Mouse (Mus musculus) macrophage (primary cell): ENCODE data around the gene Gm826. TPM values are rescaled to one million over a fixed set of nuclear protein-coding genes. Genes with fewer than 3 reads are reported as not detected.

ENCODE experiments used
- H3K27ac ChIP-seq: fragments of 350-480 bp; formaldehyde crosslinking; 2 replicates; pipeline ENCODE4 v1.9.0; 2021
- H3K36me3 ChIP-seq: fragments of 350-480 bp; formaldehyde crosslinking; 2 replicates; pipeline ENCODE4 v1.9.0; 2021; ENCODE audit errors: inconsistent target
- H3K4me3 ChIP-seq: fragments of 350-480 bp; formaldehyde crosslinking; 2 replicates; pipeline ENCODE4 v1.9.0; 2021; ENCODE audit errors: inconsistent target
- H3K79me2 ChIP-seq: fragments of 350-480 bp; formaldehyde crosslinking; 2 replicates; pipeline ENCODE4 v1.9.0; 2021; ENCODE audit errors: inconsistent target
- WGBS: methylation state at CpG from one replicate; pipeline ENCODE4 v1.1.7; 2026; ENCODE audit warnings: inconsistent platforms; ENCODE audit not compliant: missing documents; 5-methylcytosine and 5-hydroxymethylcytosine counted together
- polyA plus RNA-seq: library from polyadenylated mRNA; stranded (reverse); fragments of 250-400 nt; gene quantifications from 3 replicates; pipeline ENCODE4 v1.2.4, GENCODE M21; 2018; ENCODE audit warnings: inconsistent platforms

The Gm826 gene
- polyA plus RNA-seq, 1 experiment from 2014 or later: 0.20 TPM

- Histone ChIP-seq H3K4me3 (no peak overlapping the region), H3K79me2 (no peaks in the 10 kb centered on the region), H3K27ac (no peak overlapping the region), H3K36me3 (no peaks in the 10 kb centered on the region)
- WGBS: 44% methylated on average over 2 of the region's 2 CpGs
Observed at GRCm38 (mm10) chr2:160336053-160336452, 2.1 kb upstream of the Gm826 start.

- H3K36me3 ChIP-seq: no peaks in the 10 kb centered on the region
- no peak overlapping the region for H3K27ac ChIP-seq
Observed at GRCm38 (mm10) chr2:160335043-160335442, 1.1 kb upstream of the Gm826 start.

GRCm38 (mm10) chr2:160332516-160333325 lies 1.2 kb downstream of the Gm826 start:
- WGBS: 98% methylated on average over 12 of the region's 12 CpGs
- no peaks in the 10 kb centered on the region for H3K36me3 ChIP-seq
- H3K27ac ChIP-seq: no peak overlapping the region
- no peak overlapping the region for H3K4me3 ChIP-seq
- H3K79me2 ChIP-seq: no peaks in the 10 kb centered on the region

More at GRCm38 (mm10) chr2:160335043-160335442, 1.1 kb upstream of the Gm826 start:
- WGBS: 0% methylated on average over 1 of the region's 1 CpGs
- no peaks in the 10 kb centered on the region for H3K79me2 ChIP-seq
- H3K4me3 ChIP-seq: no peak overlapping the region

- Histone ChIP-seq H3K79me2 (no peaks in the 10 kb centered on the region), H3K36me3 (no peaks in the 10 kb centered on the region), H3K27ac (no peak overlapping the region), H3K4me3 (no peak overlapping the region)
- WGBS: 66% methylated on average over 8 of the region's 9 CpGs
Observed at GRCm38 (mm10) chr2:160328886-160329285, 5.1 kb downstream of the Gm826 start.

- Histone ChIP-seq H3K27ac (no peak overlapping the region), H3K79me2 (no peaks in the 10 kb centered on the region), H3K36me3 (no peaks in the 10 kb centered on the region), H3K4me3 (no peak overlapping the region)
- 86% methylated on average over 4 of the region's 4 CpGs for WGBS
Observed at GRCm38 (mm10) chr2:160327716-160328115, 6.2 kb downstream of the Gm826 start.

GRCm38 (mm10) chr2:160327167-160327566 lies 6.8 kb downstream of the Gm826 start:
- no peaks in the 10 kb centered on the region for H3K36me3 ChIP-seq
- H3K79me2 ChIP-seq: no peaks in the 10 kb centered on the region
- WGBS: 49% methylated on average over 4 of the region's 4 CpGs
- no peak overlapping the region for H3K27ac ChIP-seq
- H3K4me3 ChIP-seq: no peak overlapping the region

GRCm38 (mm10) chr2:160325105-160325644 lies 8.8 kb downstream of the Gm826 start:
- 86% methylated on average over 6 of the region's 6 CpGs for WGBS

GRCm38 (mm10) chr2:160321829-160322228 lies 12.1 kb downstream of the Gm826 start:
- H3K4me3 ChIP-seq: no peak overlapping the region
- WGBS: 54% methylated on average over 4 of the region's 4 CpGs
- no peaks in the 10 kb centered on the region for H3K79me2 ChIP-seq
- no peak overlapping the region for H3K27ac ChIP-seq
- no peaks in the 10 kb centered on the region for H3K36me3 ChIP-seq

More at GRCm38 (mm10) chr2:160325105-160325644, 8.8 kb downstream of the Gm826 start:
- no peak overlapping the region for H3K4me3 ChIP-seq
- no peaks in the 10 kb centered on the region for H3K36me3 ChIP-seq
- H3K79me2 ChIP-seq: no peaks in the 10 kb centered on the region
- H3K27ac ChIP-seq: no peak overlapping the region

GRCm38 (mm10) chr2:160318255-160318654 lies 15.7 kb downstream of the Gm826 start:
- Histone ChIP-seq H3K79me2 (no peaks in the 10 kb centered on the region), H3K27ac (no peak overlapping the region), H3K4me3 (no peak overlapping the region), H3K36me3 (no peaks in the 10 kb centered on the region)
- WGBS: 3% methylated on average over 4 of the region's 4 CpGs

- Histone ChIP-seq H3K27ac (no peak overlapping the region), H3K4me3 (no peak overlapping the region), H3K36me3 (no peaks in the 10 kb centered on the region), H3K79me2 (no peaks in the 10 kb centered on the region)
- WGBS: 67% methylated on average over 11 of the region's 12 CpGs
Observed at GRCm38 (mm10) chr2:160313595-160314007, 20.4 kb downstream of the Gm826 start.

GRCm38 (mm10) chr2:160305070-160305469 lies 28.9 kb downstream of the Gm826 start:
- no peak overlapping the region for H3K27ac ChIP-seq
- H3K4me3 ChIP-seq: no peak overlapping the region
- no peaks in the 10 kb centered on the region for H3K79me2 ChIP-seq
- WGBS: 81% methylated on average over 3 of the region's 3 CpGs
- H3K36me3 ChIP-seq: no peaks in the 10 kb centered on the region

GRCm38 (mm10) chr2:160303992-160304391 lies 30.0 kb downstream of the Gm826 start:
- H3K79me2 ChIP-seq: no peaks in the 10 kb centered on the region
- 0% methylated on average over 2 of the region's 2 CpGs for WGBS
- no peak overlapping the region for H3K27ac ChIP-seq
- H3K36me3 ChIP-seq: no peaks in the 10 kb centered on the region
- no peak overlapping the region for H3K4me3 ChIP-seq

- Histone ChIP-seq H3K79me2 (no peaks in the 10 kb centered on the region), H3K27ac (no peak overlapping the region), H3K4me3 (no peak overlapping the region), H3K36me3 (no peaks in the 10 kb centered on the region)
- 47% methylated on average over 4 of the region's 4 CpGs for WGBS
Observed at GRCm38 (mm10) chr2:160302013-160302412, 31.9 kb downstream of the Gm826 start.

- Histone ChIP-seq H3K36me3 (no peaks in the 10 kb centered on the region), H3K27ac (no peak overlapping the region), H3K79me2 (no peaks in the 10 kb centered on the region), H3K4me3 (no peak overlapping the region)
Observed at GRCm38 (mm10) chr2:160298586-160298985, 35.4 kb downstream of the Gm826 start.

- Histone ChIP-seq H3K4me3 (no peak overlapping the region), H3K27ac (no peak overlapping the region), H3K36me3 (no peaks in the 10 kb centered on the region), H3K79me2 (no peaks in the 10 kb centered on the region)
- 86% methylated on average over 10 of the region's 10 CpGs for WGBS
Observed at GRCm38 (mm10) chr2:160288538-160289151, 45.3 kb downstream of the Gm826 start.
